Mouse (Mus musculus): ENCODE measurements around the gene Clec3b.
A peak's percentile ranks its signal among the peaks of the same experiment; 100 is the strongest.

Clec3b gene

DNA sequence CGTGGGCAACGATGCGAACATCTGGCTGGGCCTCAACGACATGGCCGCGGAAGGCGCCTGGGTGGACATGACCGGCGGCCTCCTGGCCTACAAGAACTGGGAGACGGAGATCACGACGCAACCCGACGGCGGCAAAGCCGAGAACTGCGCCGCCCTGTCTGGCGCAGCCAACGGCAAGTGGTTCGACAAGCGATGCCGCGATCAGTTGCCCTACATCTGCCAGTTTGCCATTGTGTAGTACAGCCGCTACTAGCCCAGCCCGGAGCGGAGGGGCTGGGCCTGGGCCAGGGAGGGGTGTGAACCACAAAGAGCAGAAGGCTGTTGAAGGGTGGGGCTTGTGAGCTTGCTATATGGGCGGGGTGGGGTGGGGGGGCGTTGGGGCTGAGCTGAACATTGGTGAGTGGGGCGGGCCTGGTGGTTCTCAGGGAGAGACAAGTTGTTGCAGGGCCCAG is 6.2 kb downstream of the Clec3b start:
- DNase-seq: peak; percentile 78

DNA sequence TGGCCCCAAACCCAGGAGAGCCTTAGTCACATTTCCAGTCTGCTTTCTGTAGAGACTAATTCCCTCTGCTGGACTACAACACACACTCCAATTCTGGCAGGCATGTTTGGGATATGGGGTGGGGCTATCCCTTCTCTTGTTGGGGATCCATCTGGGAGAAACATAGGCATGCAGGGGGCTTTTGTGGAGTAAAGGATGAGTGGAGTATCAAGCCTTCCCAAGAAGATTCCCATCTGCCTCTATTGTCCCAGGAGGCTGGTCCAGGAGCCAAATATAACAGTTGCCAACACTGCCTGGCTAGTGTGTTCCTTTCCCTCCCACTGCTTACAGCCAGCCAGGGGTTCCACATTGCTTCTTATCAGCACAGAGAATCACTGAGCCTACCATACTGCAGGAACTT is 7.0 kb downstream of the Clec3b start:
- DNase-seq: no peak

DNA sequence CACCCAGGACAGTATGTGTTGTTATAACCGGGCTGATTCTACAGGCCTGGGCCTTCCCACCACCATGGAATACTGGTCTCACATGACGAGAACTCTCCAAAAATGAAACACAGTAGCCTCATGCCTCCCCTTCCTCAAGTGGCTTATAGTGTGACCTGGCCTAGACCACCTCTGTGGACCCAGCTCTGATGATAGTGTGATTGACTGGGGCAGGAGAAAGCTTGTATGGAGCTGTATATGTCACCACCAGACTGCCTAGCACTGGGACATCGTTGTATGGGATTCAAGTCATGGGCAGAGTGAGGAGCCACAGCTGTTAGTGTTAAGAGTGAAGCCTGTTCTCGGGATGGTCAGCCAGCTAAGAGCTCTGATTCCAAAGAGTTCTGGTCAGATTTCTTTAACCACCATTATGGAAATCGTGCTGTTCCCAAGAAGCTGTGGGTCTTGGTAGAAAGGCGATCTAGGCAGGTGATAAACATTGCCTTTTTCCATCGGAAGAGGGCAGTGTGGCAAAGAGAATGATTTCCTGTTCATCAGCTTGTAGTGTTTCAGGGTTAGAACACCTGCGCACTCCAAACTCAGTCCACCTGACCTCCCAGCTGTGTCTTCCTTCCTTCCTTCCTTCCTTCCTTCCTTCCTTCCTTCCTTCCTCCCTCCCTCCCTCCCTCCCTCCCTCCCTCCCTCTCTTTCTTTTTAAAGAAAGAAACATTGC is 7.5 kb downstream of the Clec3b start:
- DNase-seq: peak; percentile 63

DNA sequence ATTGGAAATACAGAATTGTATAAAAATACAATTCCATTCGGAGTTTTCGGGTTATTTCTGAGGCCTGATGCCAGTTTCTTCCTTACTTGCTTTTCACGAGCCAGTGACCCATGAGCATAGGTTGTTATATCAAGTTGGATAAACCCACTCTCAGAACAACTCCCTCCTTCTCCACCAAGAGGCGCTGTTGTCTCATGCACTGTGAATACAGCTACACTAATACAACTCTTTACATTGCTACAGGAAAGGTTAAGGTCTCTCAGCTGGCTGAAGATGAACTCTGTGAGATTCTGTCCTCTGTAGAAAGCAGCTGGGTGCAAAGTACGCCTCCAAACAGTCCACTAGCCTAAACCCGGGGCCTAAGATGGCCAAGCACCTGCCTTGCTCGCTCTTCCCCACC is 8.6 kb downstream of the Clec3b start:
- peak; percentile 61 for DNase-seq

DNA sequence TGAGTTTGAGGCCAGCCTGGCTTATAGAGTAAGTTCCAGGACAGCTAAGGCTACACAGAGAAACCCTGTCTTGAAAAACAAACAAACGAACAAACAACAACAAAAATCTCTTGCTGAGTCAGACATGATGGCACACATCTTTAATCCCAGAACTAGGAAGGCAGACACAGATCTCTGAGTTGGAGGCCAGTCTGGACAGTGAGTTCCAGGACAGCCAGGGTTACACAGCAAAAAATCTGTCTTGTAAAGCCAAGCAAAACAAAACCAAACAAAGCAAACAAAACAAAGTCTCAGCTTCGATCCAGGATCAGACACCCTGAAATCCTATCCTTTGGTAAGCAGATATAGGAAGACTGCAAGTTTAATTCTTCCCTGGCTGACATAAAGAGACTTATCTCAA is 11.0 kb downstream of the Clec3b start:
- DNase-seq: no peak

DNA sequence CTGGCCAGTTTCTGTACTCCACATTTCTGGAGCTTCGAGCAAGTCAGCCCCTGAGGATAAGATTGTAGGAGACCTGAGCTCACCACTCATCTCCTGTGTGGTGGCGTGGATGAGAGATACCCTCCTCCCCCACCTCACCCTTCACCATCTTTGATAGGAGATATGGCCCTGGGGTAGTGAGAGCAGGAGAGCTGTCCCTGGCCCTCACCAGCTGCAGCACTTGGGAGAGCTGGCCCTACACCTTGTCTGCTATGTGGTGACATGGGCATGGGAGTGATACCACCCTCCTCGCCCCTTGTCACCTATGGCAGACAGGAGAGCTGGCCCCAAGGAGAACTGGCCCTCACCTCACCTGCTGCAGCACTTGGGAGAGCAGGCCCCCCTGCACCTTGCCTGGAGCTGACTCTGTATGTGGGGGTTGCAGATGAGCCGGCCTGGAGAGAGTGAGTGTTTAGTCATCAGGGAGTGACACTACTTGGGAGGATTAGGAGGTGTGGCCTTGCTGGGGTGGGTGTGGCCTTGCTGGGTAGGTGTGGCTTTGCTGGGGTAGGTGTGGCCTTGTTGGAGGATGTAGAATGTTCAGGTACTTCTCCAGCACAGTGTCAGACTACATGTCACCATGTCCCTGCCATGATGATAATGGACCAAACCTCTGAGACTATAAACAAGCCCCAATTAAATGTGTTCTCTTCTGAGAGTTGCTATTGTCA is 12.4 kb downstream of the Clec3b start:
- no peak for DNase-seq

DNA sequence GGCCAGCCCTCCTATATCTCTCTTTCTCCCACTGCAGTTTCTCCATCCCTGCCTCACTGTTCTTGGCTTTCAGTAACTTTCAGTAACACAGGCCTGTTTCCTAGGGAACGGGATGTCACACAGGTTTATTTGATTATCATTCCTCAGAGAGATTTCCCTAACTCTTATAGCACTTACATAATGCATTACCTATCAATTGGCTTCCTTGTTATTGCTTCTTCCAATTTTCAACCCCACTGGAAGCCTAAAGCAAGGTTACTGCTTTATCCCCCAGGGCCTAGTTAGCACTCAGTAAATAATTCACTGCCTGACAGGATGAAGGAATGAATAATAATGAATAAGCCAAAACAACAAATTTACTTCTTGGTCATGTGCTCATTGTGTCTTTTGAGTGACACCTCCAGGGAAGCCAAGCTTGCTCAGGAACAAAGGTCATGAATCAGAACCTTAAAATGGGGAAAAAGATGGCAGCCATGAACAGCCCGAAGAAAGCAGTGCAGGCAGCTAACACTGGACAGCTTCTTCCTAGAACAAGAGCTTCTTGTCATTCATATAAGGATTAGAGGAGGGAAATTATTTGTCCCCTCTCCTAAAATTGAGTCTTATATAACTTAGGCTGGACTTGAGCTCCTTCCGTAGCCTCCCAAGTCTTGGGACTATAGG is 15.2 kb downstream of the Clec3b start:
- no peak for DNase-seq

DNA sequence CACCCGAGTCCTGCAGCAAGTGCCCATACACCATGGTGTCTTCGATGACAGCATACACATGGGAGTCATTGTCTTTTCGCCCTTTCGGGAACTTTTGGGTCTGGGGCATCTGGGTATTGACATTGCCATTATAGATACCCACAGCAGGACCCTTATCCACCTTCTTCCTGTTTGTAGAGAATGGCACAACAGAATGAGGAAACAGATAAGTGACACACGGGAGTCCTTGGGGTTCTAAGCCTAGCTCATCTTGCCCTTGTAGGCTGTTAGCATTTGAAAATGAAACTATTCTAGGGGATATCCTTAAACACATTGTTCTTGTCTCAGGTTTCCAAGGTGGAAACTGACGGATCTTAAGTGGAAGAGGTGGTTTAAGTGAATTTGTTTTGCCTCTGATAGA is 23.0 kb downstream of the Clec3b start:
- DNase-seq: no peak

DNA sequence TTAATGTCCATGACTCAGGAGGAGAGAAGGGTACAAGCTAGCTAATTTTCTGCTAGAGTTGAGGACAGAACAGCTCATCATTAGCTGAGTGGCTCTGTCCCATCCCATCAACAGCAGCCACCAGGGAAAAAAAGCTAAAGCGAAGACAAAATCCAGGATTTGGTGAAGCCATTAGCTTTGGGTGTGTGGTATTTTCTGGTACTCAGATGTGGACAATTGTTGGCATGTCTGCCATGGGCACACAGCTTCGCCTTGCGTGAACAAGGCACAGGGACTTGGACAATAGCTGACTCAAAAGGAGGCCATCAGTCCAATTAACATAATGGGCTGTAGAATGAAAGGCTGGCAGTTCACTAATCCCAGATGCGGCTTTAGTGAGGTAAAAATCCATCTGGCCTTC is 23.6 kb downstream of the Clec3b start:
- no peak for DNase-seq

DNA sequence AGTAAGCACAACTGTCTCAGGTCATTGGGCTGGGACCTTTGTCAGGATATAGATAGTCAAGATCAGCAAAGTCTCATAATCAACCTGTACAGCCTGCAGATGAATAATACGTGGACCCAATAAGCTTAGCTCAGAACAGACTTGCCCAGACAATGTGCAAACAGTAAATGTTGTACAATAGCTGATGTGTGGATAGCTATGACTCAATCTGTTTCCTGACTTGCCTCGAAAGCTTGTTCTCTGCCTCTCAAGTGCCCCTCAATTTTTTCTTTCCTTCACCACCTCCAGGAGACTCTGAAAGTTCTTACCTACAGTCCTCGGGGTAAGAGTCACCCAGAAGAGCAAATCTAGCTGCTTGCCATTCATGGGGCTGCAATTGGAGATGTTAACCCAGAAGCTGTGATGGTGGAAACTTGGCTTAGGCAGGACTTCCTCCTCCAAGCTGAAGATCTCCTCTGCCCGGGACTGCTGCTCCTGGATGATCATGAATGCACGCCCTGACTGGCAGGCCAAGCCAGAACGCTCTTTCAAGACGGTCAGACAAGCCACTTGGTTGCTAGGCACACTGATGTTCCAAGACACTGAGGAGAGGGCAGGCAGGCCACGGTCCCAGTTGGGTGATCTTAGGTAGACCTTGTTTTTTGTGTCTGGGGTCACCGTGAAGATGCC is 26.8 kb downstream of the Clec3b start:
- no peak for DNase-seq

DNA sequence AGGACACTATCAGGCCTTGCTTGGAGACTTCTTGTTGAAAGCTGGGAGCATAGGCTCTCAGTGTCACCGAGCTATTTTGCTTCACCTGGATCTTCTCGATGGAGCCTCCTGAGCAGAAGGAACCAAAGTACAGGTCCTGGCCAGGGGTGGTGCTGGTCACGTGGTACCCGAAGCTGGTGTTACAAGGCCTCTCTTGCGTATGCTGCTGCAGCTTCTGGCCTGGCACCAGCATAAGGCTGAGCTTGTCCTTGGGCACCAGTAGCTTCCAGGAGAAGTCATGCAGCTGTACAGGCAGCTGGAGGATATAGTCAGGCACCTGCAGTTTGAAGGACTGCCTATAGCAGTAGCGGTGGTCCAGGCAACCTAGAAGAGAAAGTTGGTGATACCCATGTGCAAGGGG is 29.3 kb downstream of the Clec3b start:
- DNase-seq: no peak

DNA sequence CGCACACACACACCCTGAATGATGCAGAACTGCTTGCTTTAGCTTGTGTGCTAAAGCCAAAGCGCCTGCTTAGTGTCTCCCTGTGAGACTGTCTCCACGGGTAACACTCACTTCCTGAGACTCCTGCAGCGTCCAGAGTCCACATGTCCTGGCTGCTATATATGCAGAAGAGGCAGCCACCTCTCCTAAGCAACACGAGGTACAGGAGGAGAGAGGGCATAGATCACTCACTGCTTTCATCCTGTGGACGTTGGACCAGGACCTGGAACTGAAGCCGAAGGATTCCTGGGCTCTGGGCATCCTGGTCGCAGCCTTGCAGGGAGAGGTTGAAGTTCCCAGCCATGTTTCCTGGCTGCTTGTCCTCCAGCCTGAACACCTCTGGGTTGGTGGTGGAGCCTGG is 32.5 kb downstream of the Clec3b start:
- DNase-seq: no peak

DNA sequence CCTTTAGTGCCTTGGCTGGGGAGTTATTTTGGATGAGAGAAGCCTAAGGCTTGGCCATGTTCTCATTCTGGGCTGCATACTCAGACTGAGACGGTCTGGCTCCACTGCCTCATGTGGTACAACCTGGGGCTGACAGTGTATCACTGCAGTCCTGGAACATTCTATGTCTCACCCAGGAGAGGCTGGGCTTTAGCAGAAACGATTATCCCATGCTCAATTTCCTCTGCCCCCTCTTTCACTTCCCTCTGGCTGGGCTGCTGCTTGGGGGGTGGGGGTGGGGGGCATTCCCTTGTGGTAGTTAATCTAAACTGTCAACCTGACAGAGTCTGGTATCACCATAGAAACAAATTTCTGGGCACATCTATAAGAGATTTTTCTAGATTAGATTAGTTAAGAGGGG is 34.8 kb downstream of the Clec3b start:
- no peak for DNase-seq

DNA sequence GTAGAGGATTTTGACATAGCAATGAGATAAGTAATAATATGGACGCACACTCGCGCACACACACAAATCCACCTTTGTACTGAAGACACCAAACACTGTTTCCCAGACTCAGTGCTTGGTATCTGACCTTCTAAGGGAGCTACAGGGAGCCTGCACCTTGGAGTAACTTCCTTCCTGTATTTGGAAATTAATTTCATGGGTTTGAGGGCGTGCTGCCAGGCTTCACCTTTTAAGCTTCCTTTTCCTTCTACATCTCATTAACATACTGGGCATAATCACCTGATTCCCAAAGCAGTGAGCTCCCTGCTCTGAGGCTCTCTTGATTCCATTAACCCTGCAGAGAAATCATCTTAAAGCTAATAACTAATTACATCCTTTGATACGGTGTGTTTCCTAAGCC is 35.4 kb downstream of the Clec3b start:
- DNase-seq: no peak

DNA sequence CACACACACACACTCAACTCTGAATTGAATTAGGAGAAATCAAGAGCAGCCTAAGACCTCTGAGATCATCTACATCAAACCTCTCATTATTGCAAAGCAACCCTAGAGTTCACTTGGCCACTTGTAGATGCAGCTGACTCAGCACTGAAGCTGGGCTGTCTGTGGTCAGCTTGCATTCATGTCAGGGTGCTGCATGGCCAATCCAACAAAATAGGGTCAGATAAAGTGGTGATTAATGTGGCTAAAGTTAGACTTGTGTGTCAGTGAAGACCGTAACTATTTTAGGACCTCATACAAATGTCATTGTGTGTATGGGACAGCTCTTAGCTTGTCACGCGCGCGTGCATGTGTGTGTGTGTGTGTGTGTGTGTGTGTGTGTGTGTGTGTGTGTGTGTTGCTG is 36.8 kb downstream of the Clec3b start:
- no peak for DNase-seq

DNA sequence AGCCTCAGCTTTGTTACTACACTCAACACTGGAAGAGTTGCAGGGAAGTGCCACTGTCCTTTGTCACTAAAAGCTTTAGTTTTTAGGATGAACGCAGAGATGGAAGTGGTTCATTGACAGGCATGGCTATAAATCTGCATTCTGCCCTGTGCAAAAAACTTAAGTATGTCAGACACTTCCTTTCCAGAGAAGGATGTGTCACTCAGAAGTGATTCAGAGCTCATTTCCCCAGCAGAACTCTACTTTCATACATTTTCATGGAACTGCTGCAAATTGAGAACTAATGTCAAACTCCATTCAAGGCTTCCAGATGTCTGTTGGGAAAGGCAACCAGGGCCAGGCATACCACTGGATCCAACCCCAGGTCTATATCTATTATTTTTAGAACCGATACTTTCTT is 37.5 kb downstream of the Clec3b start:
- DNase-seq: no peak

DNA sequence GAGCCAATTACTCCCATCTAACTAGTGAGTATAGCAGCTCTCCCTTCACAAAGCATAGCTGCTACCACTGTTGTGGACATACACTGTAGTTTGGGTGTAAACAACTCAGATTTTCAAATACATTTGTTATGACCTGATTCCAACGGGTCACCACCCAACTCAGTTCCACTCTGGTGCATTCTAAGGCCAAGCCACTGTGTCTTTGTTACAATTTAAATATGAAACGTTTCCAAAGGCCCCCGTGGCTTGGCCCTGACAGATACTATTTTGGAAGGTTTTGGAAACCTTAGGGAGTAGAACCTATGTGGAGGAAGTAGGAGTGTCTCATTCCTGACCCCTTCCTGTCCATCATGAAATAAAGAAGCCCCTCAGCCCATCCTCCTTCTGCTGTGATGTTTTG is 49.4 kb downstream of the Clec3b start:
- DNase-seq: no peak

DNA sequence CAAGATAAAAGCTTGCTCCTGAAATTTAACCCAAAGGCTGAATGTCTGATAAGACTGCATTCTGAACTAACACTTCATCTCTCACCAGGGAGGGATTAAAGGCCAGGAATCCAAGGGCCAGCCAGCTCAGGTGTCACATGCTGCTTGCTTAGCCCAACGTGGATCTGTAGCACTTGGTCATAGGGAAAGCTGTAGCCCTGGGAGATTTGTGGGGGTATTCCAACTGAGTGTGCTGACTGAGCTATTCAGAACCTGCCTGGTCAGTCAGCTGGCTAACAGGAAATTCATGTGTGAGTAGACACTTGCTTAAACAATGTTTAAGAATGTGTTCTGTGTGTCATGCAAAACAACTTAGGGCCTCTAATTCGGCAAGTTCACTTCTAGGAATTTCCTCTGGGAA is 55.8 kb downstream of the Clec3b start:
- DNase-seq: no peak

DNA sequence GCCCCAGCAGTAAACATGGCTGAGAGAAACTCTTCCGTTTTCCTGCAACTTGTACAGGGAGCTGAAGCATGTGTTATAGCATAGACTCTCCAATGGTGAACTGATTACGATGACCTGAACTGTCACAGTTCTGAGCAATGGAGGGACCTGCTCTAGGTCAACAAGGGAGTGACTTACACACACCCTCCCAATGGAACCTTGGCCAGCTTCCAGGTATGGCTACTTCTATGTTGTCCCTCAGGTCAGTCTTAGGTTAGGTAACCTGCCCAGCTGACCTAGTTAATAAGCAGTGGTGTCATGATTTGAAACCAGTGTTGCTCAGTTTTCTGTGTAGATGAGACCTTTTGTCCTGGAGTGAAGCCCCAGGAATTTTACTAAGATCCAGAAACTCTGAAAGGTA is 56.2 kb downstream of the Clec3b start:
- DNase-seq: no peak

All from thymus, postnatal 14 days (tissue).